Mouse (Mus musculus): ENCODE results near the gene Nkg7. TPM values are rescaled to one million over a fixed set of nuclear protein-coding genes. Genes with fewer than 3 reads are reported as not detected.

Nkg7 gene
- total RNA-seq, 2 experiments from 2014 or later = 1.3 to 2.1 TPM

Small RNAs within 50 kb of the gene (microRNA-seq; reads per million reads assigned to microRNA genes)
- 4.2 reads per million for gene Mir7051

Other genes with a start within 250 kb of the Nkg7 start
- gene Zfp715, start 123.8 kb upstream of the Nkg7 start, total RNA-seq (2021) = 10 to 100 TPM; 14.3 to 19.4 TPM
- under 1 TPM in 1 of 2 experiments, not detected in 1; 0.24 TPM for gene Siglecf, start 85.7 kb upstream of the Nkg7 start, total RNA-seq (2021)
- gene Siglecg, start 28.9 kb upstream of the Nkg7 start, total RNA-seq (2021) = 1 to 10 TPM; 1.4 to 1.9 TPM
- gene Lim2, start 9.4 kb upstream of the Nkg7 start, total RNA-seq (2021) = not detected
- not detected for gene Cldnd2, start 3.7 kb downstream of the Nkg7 start, total RNA-seq (2021)
- 1,000 to 10,000 TPM; 1,536 to 1,703 TPM for gene Etfb, start 7.0 kb downstream of the Nkg7 start, total RNA-seq (2021)
- 1 to 10 TPM in 1 of 2 experiments, under 1 TPM in 1; 0.69 to 1.1 TPM for gene Gm45233, start 7.1 kb downstream of the Nkg7 start, total RNA-seq (2021)
- 1 to 10 TPM; 4.7 to 5.4 TPM for gene Vsig10l, start 26.1 kb downstream of the Nkg7 start, total RNA-seq (2021)
- 1 to 10 TPM; 1.3 to 2.4 TPM for gene Iglon5, start 53.0 kb downstream of the Nkg7 start, total RNA-seq (2021)
- gene 4931406B18Rik, start 68.9 kb downstream of the Nkg7 start, total RNA-seq (2021) = not detected
- 1 to 10 TPM; 3.3 to 4.0 TPM for gene Cd33, start 107.4 kb downstream of the Nkg7 start, total RNA-seq (2021)
- gene Zfp658, start 125.2 kb downstream of the Nkg7 start, total RNA-seq (2021) = 1 to 10 TPM; 1.9 to 2.5 TPM
- 10 to 100 TPM; 10.8 to 12.5 TPM for gene Zfp719, start 142.5 kb downstream of the Nkg7 start, total RNA-seq (2021)
- gene Zfp819, start 170.1 kb downstream of the Nkg7 start, total RNA-seq (2021) = under 1 TPM in 1 of 2 experiments, not detected in 1; 0.27 TPM
- not detected for gene Ceacam18, start 197.6 kb downstream of the Nkg7 start, total RNA-seq (2021)
- 1 to 10 TPM; 1.1 to 1.6 TPM for gene Siglece, start 223.1 kb downstream of the Nkg7 start, total RNA-seq (2021)
- 1 to 10 TPM; 9.7 to 9.8 TPM for gene Ctu1, start 234.9 kb downstream of the Nkg7 start, total RNA-seq (2021)